Mouse (Mus musculus) adipose tissue, adult 10 weeks (tissue): ENCODE measurements around the gene H2al1k. TPM values are rescaled to one million over a fixed set of nuclear protein-coding genes. Genes with fewer than 3 reads are reported as not detected.

Source experiments
- polyA plus RNA-seq: library from polyadenylated mRNA; stranded (reverse); fragments of 350-450 nt; fragmentation: Illumina TruSeq; extraction: RNeasy Lipid Tissue Mini Kit (QIAGEN cat#74804); gene quantifications from one replicate; pipeline ENCODE4 v1.2.3, GENCODE M21; 2014; ENCODE audit warnings: low read depth, low replicate concordance

The H2al1k gene
- not detected for polyA plus RNA-seq

DNA sequence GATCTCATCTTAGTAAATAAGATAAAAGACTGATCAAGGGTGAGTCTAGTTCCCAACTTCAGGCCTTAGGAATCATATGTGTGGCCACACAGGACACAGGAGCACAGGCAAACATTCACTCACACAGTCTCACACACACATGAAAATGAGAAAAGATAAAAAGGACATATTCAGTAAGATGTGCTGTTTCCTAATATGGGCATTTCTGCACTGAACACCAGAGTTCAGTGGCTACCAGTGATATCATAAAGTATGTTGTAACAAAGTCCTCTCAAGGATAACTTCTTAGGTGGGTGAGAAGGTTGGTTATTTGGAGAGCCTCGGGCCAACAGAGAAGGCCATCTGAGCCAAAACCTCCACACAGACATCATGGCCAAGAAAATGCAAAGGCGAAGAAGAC, at the start of gene H2al1k:
TSS of gene H2al1k (plus strand) at position 301 of the 400 bp plus-strand sequence.

Other genes starting within 250 kb of the H2al1k start
- gene 4930402K13Rik, start 246.1 kb upstream of the H2al1k start, polyA plus RNA-seq = 0.22 TPM
- 1.4 TPM for gene Lancl3, start 150.7 kb upstream of the H2al1k start, polyA plus RNA-seq
- gene Gm14862, start 93.7 kb upstream of the H2al1k start, polyA plus RNA-seq = not detected
- gene Xk, start 77.9 kb upstream of the H2al1k start, polyA plus RNA-seq = 6.2 TPM
- gene H2al1m, start 66.9 kb upstream of the H2al1k start, polyA plus RNA-seq = 1.9 TPM
- gene Cybb, start 137.1 kb downstream of the H2al1k start, polyA plus RNA-seq = 11.1 TPM
- gene H2al1o, start 221.8 kb downstream of the H2al1k start, polyA plus RNA-seq = not detected